Mouse (Mus musculus): Measurements from ENCODE around the gene Dtx4. TPM values are rescaled to one million over a fixed set of nuclear protein-coding genes. Genes with fewer than 3 reads are reported as not detected.

The Dtx4 gene
- total and polyA plus RNA-seq, 2 experiments from 2014 or later = 24.6 to 54.7 TPM

- DNase-seq (ENCODE audit: low spot score) (peak; percentile 52), ATAC-seq (peak; percentile 54)
- Histone ChIP-seq H3K4me2 (ENCODE audit: low read depth, low read length) (peak overlapping the region; percentile 72), H3K4me1 (ENCODE audit: insufficient read depth, low read length) (peaks cover 12% of the 10 kb centered on the region; the same call in 1 of the 2 replicates), H3K9ac (replicated peaks; ENCODE audit: low read length) (peak overlapping the region; percentile 86), H3K27me3 (ENCODE audit: insufficient read depth, low read length) (no peaks in the 10 kb centered on the region), H3K27ac (peak overlapping the region; percentile 92), H3K4me3 (ENCODE audit: low read length) (peak overlapping the region; percentile 68), H3K36me3 (ENCODE audit: insufficient read depth, low read length) (no peaks in the 10 kb centered on the region), H3K9me3 (ENCODE audit: low read length) (no peaks in the 10 kb centered on the region)
- under 1% methylated on average over 36 of the region's 38 CpGs for WGBS
- no peak for TF ChIP-seq CTCF (IDR thresholded peaks at IDR 0.05; ENCODE audit: low read depth)
Observed at GRCm38 (mm10) chr19:12500881-12501311, 358 bp downstream of the Dtx4 start.

DNA sequence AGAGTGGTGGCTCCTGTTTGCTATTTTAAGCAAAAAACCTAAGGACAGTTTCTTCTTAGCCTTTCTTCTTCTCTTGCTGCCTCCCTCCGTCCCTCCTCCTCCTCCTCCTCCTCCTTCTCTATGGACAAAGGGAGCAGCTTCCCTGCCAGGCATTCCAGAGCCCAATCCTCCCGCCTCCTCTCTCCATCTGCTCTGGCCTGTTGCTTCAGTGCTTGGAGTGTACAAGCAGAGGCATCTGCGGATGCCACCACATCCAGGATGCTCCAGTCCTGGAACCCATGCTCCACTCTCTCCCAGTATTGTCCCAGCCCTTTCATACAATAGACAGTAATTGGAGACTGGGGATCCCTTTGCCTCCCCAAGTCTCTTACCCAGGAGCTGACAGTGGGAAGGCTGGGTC lies 1.1 kb downstream of the Dtx4 start:
- Histone ChIP-seq H3K4me2 (ENCODE audit: low read depth, low read length) (peak overlapping the region; percentile 72), H3K9ac (replicated peaks; ENCODE audit: low read length) (peak overlapping the region; percentile 86), H3K4me3 (ENCODE audit: low read length) (peak overlapping the region; percentile 68), H3K9me3 (ENCODE audit: low read length) (no peaks in the 10 kb centered on the region), H3K27me3 (ENCODE audit: insufficient read depth, low read length) (no peaks in the 10 kb centered on the region), H3K4me1 (ENCODE audit: insufficient read depth, low read length) (peaks cover 15% of the 10 kb centered on the region; the same call in 1 of the 2 replicates), H3K36me3 (ENCODE audit: insufficient read depth, low read length) (no peaks in the 10 kb centered on the region), H3K27ac (peak overlapping the region; percentile 92)
- DNase-seq (ENCODE audit: low spot score) (peak; percentile 64), ATAC-seq (peak; percentile 22)
- 3% methylated on average over 3 of the region's 3 CpGs for WGBS
- no peak for TF ChIP-seq CTCF (IDR thresholded peaks at IDR 0.05; ENCODE audit: low read depth)

DNA sequence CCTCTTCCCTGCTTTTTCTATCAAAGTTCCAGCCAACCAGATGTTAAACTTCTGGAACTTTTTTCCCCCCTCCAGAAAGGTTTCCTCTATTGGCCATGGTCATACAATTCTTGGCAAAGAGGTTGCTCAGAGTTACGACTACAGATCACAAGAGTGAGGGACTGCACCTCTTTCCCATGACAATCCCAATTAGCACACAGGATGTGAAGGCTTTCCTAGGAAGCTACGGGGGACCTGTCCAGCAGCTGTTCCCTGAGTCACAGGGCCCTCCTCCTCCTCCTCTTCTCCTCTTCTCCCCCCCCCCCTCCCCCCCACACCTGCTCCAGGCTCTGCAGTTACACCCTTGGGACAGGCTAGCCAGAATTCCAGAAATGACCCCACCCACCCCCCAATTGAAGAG lies 1.8 kb downstream of the Dtx4 start:
- WGBS = 7% methylated on average over 2 of the region's 2 CpGs
- no peak for ATAC-seq

GRCm38 (mm10) chr19:12498941-12499340 lies 2.3 kb downstream of the Dtx4 start:
- Histone ChIP-seq H3K9me3 (ENCODE audit: low read length) (no peaks in the 10 kb centered on the region), H3K4me1 (ENCODE audit: insufficient read depth, low read length) (peaks cover 19% of the 10 kb centered on the region), H3K27me3 (ENCODE audit: insufficient read depth, low read length) (no peaks in the 10 kb centered on the region), H3K4me2 (ENCODE audit: low read depth, low read length) (peak overlapping the region; percentile 72), H3K27ac (peak overlapping the region; percentile 92), H3K9ac (replicated peaks; ENCODE audit: low read length) (no peak overlapping the region), H3K36me3 (ENCODE audit: insufficient read depth, low read length) (no peaks in the 10 kb centered on the region), H3K4me3 (ENCODE audit: low read length) (peak overlapping the region; percentile 68)
- no peak for TF ChIP-seq CTCF (IDR thresholded peaks at IDR 0.05; ENCODE audit: low read depth)
- ATAC-seq (no peak), DNase-seq (ENCODE audit: low spot score) (no peak)
- WGBS = 17% methylated on average over 1 of the region's 1 CpGs

More for the DNA sequence above, 1.8 kb downstream of the Dtx4 start:
- peaks cover 18% of the 10 kb centered on the region; the same call in 1 of the 2 replicates for H3K4me1 ChIP-seq (ENCODE audit: insufficient read depth, low read length)
- H3K36me3 ChIP-seq (ENCODE audit: insufficient read depth, low read length) = no peaks in the 10 kb centered on the region
- peak overlapping the region; percentile 86; the same call in 1 of the 2 replicates for H3K9ac ChIP-seq (replicated peaks; ENCODE audit: low read length)
- H3K4me2 ChIP-seq (ENCODE audit: low read depth, low read length) = peak overlapping the region; percentile 72
- TF ChIP-seq CTCF (IDR thresholded peaks at IDR 0.05; ENCODE audit: low read depth) = no peak
- H3K4me3 ChIP-seq (ENCODE audit: low read length) = peak overlapping the region; percentile 68
- DNase-seq (ENCODE audit: low spot score) = no peak
- H3K27ac ChIP-seq = peak overlapping the region; percentile 92
- no peaks in the 10 kb centered on the region for H3K27me3 ChIP-seq (ENCODE audit: insufficient read depth, low read length)
- no peaks in the 10 kb centered on the region for H3K9me3 ChIP-seq (ENCODE audit: low read length)

DNA sequence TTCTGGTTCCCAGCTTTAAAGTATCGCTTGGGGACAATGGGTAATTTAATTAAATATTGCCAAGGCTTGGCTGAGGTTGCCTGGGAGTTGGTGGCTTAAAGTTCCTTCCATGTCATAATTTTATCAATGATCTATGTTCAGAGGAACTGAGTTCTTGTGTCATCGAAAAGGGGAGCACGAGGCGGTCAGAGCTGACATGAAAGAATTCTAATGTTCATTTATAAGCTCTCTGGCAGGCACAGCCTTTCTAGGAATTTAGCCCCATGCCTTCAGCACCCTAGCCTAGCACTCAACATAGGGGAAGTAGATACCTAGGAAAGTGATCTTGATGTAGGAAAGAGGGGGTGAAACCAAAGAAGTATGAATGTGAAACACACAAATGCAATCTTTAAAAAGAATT lies 2.9 kb downstream of the Dtx4 start:
- Histone ChIP-seq H3K4me1 (ENCODE audit: insufficient read depth, low read length) (peaks cover 25% of the 10 kb centered on the region), H3K27ac (peak overlapping the region; percentile 92), H3K9ac (replicated peaks; ENCODE audit: low read length) (no peak overlapping the region), H3K27me3 (ENCODE audit: insufficient read depth, low read length) (no peaks in the 10 kb centered on the region), H3K4me2 (ENCODE audit: low read depth, low read length) (peak overlapping the region; percentile 72), H3K4me3 (ENCODE audit: low read length) (no peak overlapping the region), H3K36me3 (ENCODE audit: insufficient read depth, low read length) (no peaks in the 10 kb centered on the region), H3K9me3 (ENCODE audit: low read length) (no peaks in the 10 kb centered on the region)
- ATAC-seq (no peak), DNase-seq (ENCODE audit: low spot score) (no peak)
- 29% methylated on average over 4 of the region's 4 CpGs for WGBS
- TF ChIP-seq CTCF (IDR thresholded peaks at IDR 0.05; ENCODE audit: low read depth) = no peak

- Histone ChIP-seq H3K36me3 (ENCODE audit: insufficient read depth, low read length) (no peaks in the 10 kb centered on the region), H3K4me1 (ENCODE audit: insufficient read depth, low read length) (peaks cover 26% of the 10 kb centered on the region), H3K27ac (peak overlapping the region; percentile 92), H3K4me2 (ENCODE audit: low read depth, low read length) (peak overlapping the region; percentile 72), H3K27me3 (ENCODE audit: insufficient read depth, low read length) (no peaks in the 10 kb centered on the region), H3K9ac (replicated peaks; ENCODE audit: low read length) (no peak overlapping the region), H3K4me3 (ENCODE audit: low read length) (no peak overlapping the region), H3K9me3 (ENCODE audit: low read length) (no peaks in the 10 kb centered on the region)
- TF ChIP-seq CTCF (IDR thresholded peaks at IDR 0.05; ENCODE audit: low read depth) = no peak
- DNase-seq (ENCODE audit: low spot score) (peak; percentile 67), ATAC-seq (0 out of 2 replicates have a peak, but pooled peaks have one; percentile 13)
- WGBS = 20% methylated on average over 2 of the region's 2 CpGs
Observed at GRCm38 (mm10) chr19:12497909-12498308, 3.3 kb downstream of the Dtx4 start.

DNA sequence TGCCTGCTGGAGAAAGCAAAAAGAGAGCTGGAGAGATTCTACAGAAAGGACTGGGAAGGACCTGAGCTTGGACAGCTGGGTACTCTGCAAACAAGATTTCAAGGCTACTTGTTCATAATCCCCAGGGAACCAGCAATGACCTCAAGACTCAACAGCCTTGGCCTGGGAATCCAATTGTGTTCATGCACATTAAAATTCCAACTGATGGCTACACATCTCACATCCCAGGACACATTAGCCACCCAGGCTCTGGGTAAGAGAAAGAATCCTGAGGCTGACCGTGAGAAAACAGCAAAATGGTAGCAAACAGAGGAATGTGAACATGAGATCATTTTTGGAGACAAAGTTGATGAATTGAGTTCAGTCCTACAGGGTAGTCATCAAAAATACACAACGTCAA lies 5.0 kb downstream of the Dtx4 start:
- H3K9me3 ChIP-seq (ENCODE audit: low read length) = no peaks in the 10 kb centered on the region
- no peak for TF ChIP-seq CTCF (IDR thresholded peaks at IDR 0.05; ENCODE audit: low read depth)
- H3K27ac ChIP-seq = no peak overlapping the region
- no peak overlapping the region for H3K4me2 ChIP-seq (ENCODE audit: low read depth, low read length)
- H3K36me3 ChIP-seq (ENCODE audit: insufficient read depth, low read length) = peaks cover 9% of the 10 kb centered on the region
- H3K9ac ChIP-seq (replicated peaks; ENCODE audit: low read length) = no peak overlapping the region
- no peak overlapping the region for H3K4me3 ChIP-seq (ENCODE audit: low read length)
- WGBS = 38% methylated on average over 2 of the region's 2 CpGs
- ATAC-seq (no peak), DNase-seq (ENCODE audit: low spot score) (no peak)
- H3K4me1 ChIP-seq (ENCODE audit: insufficient read depth, low read length) = peaks cover 30% of the 10 kb centered on the region
- no peaks in the 10 kb centered on the region for H3K27me3 ChIP-seq (ENCODE audit: insufficient read depth, low read length)

All from hindbrain, postnatal 0 days (tissue).